Mouse (Mus musculus): Measurements from ENCODE around the gene Tbc1d2. TPM values are rescaled to one million over a fixed set of nuclear protein-coding genes. Genes with fewer than 3 reads are reported as not detected.
"Not testable (repeated sequence)": the region's sequence is repeated elsewhere in the genome, so short reads cannot be mapped to it uniquely, and the experiment has no call there.

Gene Tbc1d2
- polyA plus RNA-seq, 1 experiment = 8.4 TPM

GRCm38 (mm10) chr4:46585041-46585810 is 64.8 kb downstream of the Tbc1d2 start:
- DNase-seq (ENCODE audit: low read depth, low spot score) = no peak
- WGBS = 78% methylated on average over 13 of the region's 13 CpGs

- WGBS = 37% methylated on average over 3 of the region's 3 CpGs
- not testable (repeated sequence) for DNase-seq (ENCODE audit: low read depth, low spot score)
These were observed 65.5 kb downstream of the Tbc1d2 start for GRCm38 (mm10) chr4:46584536-46584935.

- not testable (repeated sequence) for DNase-seq (ENCODE audit: low read depth, low spot score)
- 82% methylated on average over 2 of the region's 6 CpGs for WGBS
These were observed 65.9 kb downstream of the Tbc1d2 start for GRCm38 (mm10) chr4:46584084-46584483.

- WGBS = 86% methylated on average over 9 of the region's 9 CpGs
- not testable (repeated sequence) for DNase-seq (ENCODE audit: low read depth, low spot score)
These were observed 68.0 kb downstream of the Tbc1d2 start for GRCm38 (mm10) chr4:46582024-46582423.

- not testable (repeated sequence) for DNase-seq (ENCODE audit: low read depth, low spot score)
- WGBS = 93% methylated on average over 22 of the region's 22 CpGs
These were observed 68.4 kb downstream of the Tbc1d2 start for GRCm38 (mm10) chr4:46581577-46581976.

- DNase-seq (ENCODE audit: low read depth, low spot score) = not testable (repeated sequence)
- 86% methylated on average over 15 of the region's 15 CpGs for WGBS
These were observed 69.2 kb downstream of the Tbc1d2 start for GRCm38 (mm10) chr4:46580799-46581243.

- WGBS = 67% methylated on average over 8 of the region's 8 CpGs
These were observed 71.1 kb downstream of the Tbc1d2 start for GRCm38 (mm10) chr4:46578796-46579346.

GRCm38 (mm10) chr4:46578228-46578627 is 71.8 kb downstream of the Tbc1d2 start:
- no peak for DNase-seq (ENCODE audit: low read depth, low spot score)
- WGBS = 72% methylated on average over 1 of the region's 1 CpGs

More at GRCm38 (mm10) chr4:46578796-46579346, 71.1 kb downstream of the Tbc1d2 start:
- DNase-seq (ENCODE audit: low read depth, low spot score) = not testable (repeated sequence)

- DNase-seq (ENCODE audit: low read depth, low spot score) = not testable (repeated sequence)
- WGBS = 69% methylated on average over 6 of the region's 10 CpGs
These were observed 74.3 kb downstream of the Tbc1d2 start for GRCm38 (mm10) chr4:46575509-46576284.

GRCm38 (mm10) chr4:46574841-46575240 is 75.2 kb downstream of the Tbc1d2 start:
- WGBS = 80% methylated on average over 11 of the region's 12 CpGs
- DNase-seq (ENCODE audit: low read depth, low spot score) = no peak

GRCm38 (mm10) chr4:46574024-46574753 is 75.8 kb downstream of the Tbc1d2 start:
- 58% methylated on average over 9 of the region's 9 CpGs for WGBS
- no peak for DNase-seq (ENCODE audit: low read depth, low spot score)

- WGBS = 79% methylated on average over 4 of the region's 4 CpGs
- no peak for DNase-seq (ENCODE audit: low read depth, low spot score)
These were observed 77.4 kb downstream of the Tbc1d2 start for GRCm38 (mm10) chr4:46572616-46573015.

GRCm38 (mm10) chr4:46571744-46572143 is 78.3 kb downstream of the Tbc1d2 start:
- WGBS = 85% methylated on average over 9 of the region's 9 CpGs
- no peak for DNase-seq (ENCODE audit: low read depth, low spot score)

GRCm38 (mm10) chr4:46569671-46570070 is 80.3 kb downstream of the Tbc1d2 start:
- DNase-seq (ENCODE audit: low read depth, low spot score) = no peak
- WGBS = 72% methylated on average over 5 of the region's 5 CpGs

- WGBS = 89% methylated on average over 8 of the region's 8 CpGs
- DNase-seq (ENCODE audit: low read depth, low spot score) = no peak
These were observed 81.8 kb downstream of the Tbc1d2 start for GRCm38 (mm10) chr4:46568169-46568568.

- DNase-seq (ENCODE audit: low read depth, low spot score) = no peak
- 23% methylated on average over 8 of the region's 8 CpGs for WGBS
These were observed 82.9 kb downstream of the Tbc1d2 start for GRCm38 (mm10) chr4:46566931-46567671.

- no peak for DNase-seq (ENCODE audit: low read depth, low spot score)
- WGBS = 74% methylated on average over 4 of the region's 4 CpGs
These were observed 84.5 kb downstream of the Tbc1d2 start for GRCm38 (mm10) chr4:46565393-46565955.

- no peak for DNase-seq (ENCODE audit: low read depth, low spot score)
- 83% methylated on average over 4 of the region's 4 CpGs for WGBS
These were observed 85.8 kb downstream of the Tbc1d2 start for GRCm38 (mm10) chr4:46564247-46564646.

- no peak for DNase-seq (ENCODE audit: low read depth, low spot score)
- WGBS = 29% methylated on average over 10 of the region's 10 CpGs
These were observed 86.2 kb downstream of the Tbc1d2 start for GRCm38 (mm10) chr4:46563847-46564246.

All from large intestine, adult 2 months (tissue).